Mouse (Mus musculus) cortical plate, adult 2 months (tissue): ENCODE measurements around the gene Cacna2d4. TPM values are rescaled to one million over a fixed set of nuclear protein-coding genes. Genes with fewer than 3 reads are reported as not detected.

ENCODE experiments used
- H3K27ac ChIP-seq: fragments of 200-500 bp; 2 replicates; pipeline ENCODE4 v1.5.1; 2012; ENCODE audit warnings: low read length, control low read depth, inconsistent platforms; ENCODE audit not compliant: insufficient read depth
- H3K4me1 ChIP-seq: fragments of 200-500 bp; 2 replicates; pipeline ENCODE4 v1.6.1; 2011; ENCODE audit warnings: low read length; ENCODE audit not compliant: control insufficient read depth, insufficient read depth
- H3K4me3 ChIP-seq: fragments of 200-500 bp; 2 replicates; pipeline ENCODE4 v1.5.1; 2011; ENCODE audit warnings: mild to moderate bottlenecking, low read length, control low read depth; ENCODE audit not compliant: insufficient read depth
- CTCF ChIP-seq: fragments of 200-500 bp; IDR thresholded peaks from 2 replicates; pipeline ENCODE4 v1.5.1; 2011; ENCODE audit warnings: mild to moderate bottlenecking, control low read depth, low read length; ENCODE audit not compliant: insufficient read depth; ENCODE audit errors: extremely low read depth
- POLR2A ChIP-seq: fragments of 200-500 bp; IDR thresholded peaks from 2 replicates; pipeline ENCODE4 v1.6.1; 2011; ENCODE audit warnings: mild to moderate bottlenecking, low read length, control low read depth; ENCODE audit not compliant: insufficient read depth; ENCODE audit errors: extremely low read depth
- polyA plus RNA-seq: library from polyadenylated mRNA; depleted of rRNA; stranded (reverse); fragments of >200 nt; gene quantifications from 2 replicates; pipeline ENCODE4 v1.2.3, GENCODE M21; 2012; rRNA removed

The Cacna2d4 gene
- polyA plus RNA-seq, 1 experiment: 2.9 TPM

DNA sequence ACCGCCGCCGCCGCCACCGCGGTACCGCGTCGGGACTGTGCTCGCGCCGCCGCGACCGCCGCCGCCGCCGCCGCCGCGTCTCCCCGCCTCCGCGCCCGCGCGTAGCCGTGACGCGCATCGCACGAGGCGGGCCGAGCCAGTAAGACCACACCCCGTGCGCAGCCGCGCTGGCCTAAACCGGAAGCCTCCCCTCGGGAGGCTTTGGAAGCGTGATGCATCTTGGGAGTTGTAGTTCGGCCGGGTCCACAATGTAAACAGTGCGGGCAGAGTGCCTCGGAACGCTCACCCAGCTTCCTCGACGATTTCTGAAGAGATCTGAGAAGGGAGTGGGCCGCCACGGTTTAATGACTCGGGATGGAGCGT is 152.3 kb downstream of the Cacna2d4 start:
- TF ChIP-seq POLR2A: peak; percentile 90
- no peak for TF ChIP-seq CTCF
- peak overlapping the region; percentile 48 for H3K4me3 ChIP-seq
- peaks cover 5% of the 10 kb centered on the region for H3K4me1 ChIP-seq
- H3K27ac ChIP-seq: peak overlapping the region; percentile 22; the same call in 1 of the 2 replicates

DNA sequence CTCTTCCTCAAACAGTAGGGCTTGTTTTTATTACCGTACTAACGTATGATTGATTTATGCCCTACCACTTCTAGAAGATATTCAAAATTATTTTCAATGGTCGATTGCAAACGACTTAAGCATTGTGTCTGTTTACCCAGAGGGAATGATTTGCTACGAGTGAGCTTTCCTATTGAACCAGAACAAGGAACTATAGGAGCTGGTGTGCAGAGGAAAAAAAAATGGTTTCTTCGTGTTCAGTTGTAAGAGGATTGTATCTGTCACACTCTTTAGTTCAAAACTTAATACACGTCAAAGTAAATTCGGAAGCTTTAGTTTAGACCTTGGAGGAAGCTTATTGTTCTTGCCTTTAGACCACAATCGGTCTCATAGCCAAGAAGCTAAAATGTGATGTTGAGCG is 152.8 kb downstream of the Cacna2d4 start:
- TF ChIP-seq POLR2A (no peak), CTCF (no peak)
- Histone ChIP-seq H3K4me3 (peak overlapping the region; percentile 48), H3K27ac (peak overlapping the region; percentile 22; the same call in 1 of the 2 replicates), H3K4me1 (peaks cover 5% of the 10 kb centered on the region)

DNA sequence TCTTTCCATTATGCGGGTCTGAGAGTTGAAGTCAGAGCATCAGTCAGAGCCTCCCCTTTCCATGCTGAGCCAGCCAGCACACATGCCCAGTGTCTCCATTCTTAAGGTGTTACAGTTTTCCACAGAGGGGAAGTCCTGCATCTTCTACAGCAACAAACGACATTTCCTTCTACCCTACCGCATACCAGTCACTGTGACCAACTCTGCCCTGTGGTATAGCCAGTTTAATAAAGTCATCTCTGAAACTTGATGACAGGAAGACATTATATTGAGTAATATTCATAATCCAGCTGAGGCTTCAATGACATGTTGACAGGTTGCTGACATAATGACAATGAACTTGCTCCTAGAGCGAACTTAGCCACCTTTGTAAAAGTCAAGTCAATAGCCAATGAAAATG is 154.4 kb downstream of the Cacna2d4 start:
- Histone ChIP-seq H3K4me1 (peaks cover 5% of the 10 kb centered on the region), H3K4me3 (no peak overlapping the region), H3K27ac (no peak overlapping the region)
- TF ChIP-seq POLR2A (no peak), CTCF (no peak)

DNA sequence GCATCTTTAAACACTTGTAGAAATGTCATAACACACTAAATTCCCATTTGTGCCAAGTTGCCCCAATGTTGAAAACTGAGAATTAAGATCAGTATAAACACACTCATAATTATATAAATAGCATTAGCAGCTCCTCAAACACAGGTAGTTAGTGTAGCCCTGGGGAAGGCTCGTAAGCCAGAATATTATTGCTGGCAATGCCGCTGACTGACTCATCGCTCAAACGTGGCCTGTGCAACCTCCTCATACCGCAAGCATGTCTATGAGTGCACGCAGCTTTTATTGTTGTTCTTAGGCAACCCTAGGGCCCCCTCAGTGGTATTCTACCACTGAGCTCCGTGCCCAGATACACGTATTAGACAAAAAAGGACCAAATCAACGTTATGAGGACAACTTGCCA is 156.5 kb downstream of the Cacna2d4 start:
- H3K4me3 ChIP-seq: no peak overlapping the region
- no peak overlapping the region for H3K27ac ChIP-seq
- TF ChIP-seq POLR2A (no peak), CTCF (no peak)
- H3K4me1 ChIP-seq: no peaks in the 10 kb centered on the region

DNA sequence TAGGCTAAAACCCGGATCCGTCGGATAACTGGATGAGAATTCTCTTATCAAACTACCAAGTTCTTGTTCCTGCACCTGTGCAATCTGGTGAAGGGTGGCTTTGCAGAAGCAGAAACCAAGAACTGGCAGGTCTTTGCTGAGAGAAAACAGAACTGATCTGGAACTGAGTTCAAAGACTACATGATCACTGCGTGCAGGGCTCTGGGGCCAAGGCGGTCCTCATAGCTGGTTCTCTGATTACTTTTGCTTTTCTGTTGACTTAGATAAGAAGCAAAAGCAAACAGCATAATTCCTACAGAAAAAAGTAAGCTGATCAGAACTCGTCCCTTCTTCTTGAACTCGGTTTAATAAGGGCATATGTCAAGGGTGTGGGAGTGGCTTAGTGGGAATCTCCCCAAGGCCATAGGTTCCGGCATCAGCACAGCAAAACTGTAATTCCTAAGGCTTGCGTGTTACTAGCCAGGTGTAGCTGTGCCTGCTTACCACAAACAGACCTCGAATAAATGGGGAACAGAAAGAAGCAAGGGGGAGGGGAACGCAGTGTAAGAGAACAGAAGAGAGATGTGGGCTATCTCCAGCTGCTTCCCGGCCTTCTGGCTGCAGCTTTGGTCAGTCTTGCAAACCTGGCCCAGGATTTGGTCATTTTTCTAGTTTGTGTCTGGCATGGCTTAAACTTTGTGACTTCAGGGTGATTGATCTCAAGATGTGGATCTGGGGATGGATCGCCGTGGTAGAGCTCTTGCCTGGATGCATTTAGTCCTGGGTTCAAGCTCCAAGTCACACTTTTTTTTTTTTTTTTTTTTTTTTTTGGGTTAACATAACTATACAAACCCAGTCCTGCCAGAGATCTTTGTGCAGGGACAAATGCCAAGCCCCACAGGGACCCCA is 159.3 kb downstream of the Cacna2d4 start:
- H3K4me3 ChIP-seq: no peak overlapping the region
- no peaks in the 10 kb centered on the region for H3K4me1 ChIP-seq
- TF ChIP-seq CTCF: no peak
- no peak for TF ChIP-seq POLR2A
- H3K27ac ChIP-seq: no peak overlapping the region

DNA sequence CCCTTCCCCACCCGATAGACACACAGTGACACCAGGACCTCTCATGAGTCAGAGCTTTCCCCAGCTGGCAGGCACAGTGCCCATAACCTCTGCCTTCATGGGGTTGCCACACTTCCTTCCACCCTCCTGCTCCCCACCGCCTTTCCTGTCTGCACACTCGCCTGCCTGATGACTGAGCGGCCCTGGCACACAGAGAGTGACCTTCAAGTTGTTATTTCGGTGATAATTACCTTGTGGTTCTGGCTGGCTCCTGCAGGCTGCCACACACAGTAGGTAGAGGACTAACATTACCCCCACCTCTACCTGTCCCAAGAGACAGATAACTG is 159.9 kb downstream of the Cacna2d4 start:
- Histone ChIP-seq H3K4me3 (no peak overlapping the region), H3K27ac (0 out of 2 replicates have a peak overlapping the region, but pooled peaks have one; percentile 52), H3K4me1 (no peaks in the 10 kb centered on the region)
- TF ChIP-seq CTCF: no peak

DNA sequence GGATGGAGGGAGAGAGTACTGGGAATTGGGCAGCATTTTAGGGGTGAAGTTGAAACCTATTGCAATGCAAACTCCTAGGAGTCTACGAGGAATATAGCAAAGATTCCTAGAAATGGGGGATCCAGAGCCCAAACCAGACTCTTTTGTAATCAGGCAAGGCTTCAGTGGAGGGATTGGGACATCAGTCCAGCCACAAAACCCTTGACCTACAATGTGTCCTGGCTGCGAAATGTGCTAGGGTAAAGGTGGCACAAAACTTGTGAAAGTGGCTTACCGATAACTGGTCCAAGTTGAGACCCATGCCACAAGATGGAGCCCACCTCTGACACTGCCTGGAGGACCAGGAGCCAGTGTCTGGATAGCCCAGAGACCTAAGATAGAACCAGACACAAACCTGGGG is 163.0 kb downstream of the Cacna2d4 start:
- Histone ChIP-seq H3K4me1 (no peaks in the 10 kb centered on the region), H3K4me3 (no peak overlapping the region)
- TF ChIP-seq CTCF: no peak

DNA sequence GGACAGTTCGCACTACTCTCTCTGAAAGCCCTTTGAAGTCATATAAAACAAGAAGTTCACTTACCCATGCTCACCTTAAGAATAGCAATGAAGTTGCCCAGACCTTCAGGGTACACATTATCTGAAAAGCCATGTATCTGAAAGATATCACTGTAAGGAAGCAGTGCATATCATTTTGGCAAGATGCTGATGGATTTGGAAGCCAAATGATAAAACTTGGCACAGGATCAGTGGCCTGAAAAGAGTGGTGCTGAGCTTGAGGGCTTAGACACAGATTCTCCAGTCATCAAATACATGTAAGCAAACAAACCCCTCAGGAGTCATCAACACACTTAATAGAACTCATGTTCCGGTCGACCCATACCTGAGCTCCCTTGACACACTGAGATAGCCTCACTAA is 164.3 kb downstream of the Cacna2d4 start:
- no peak overlapping the region for H3K4me3 ChIP-seq
- H3K4me1 ChIP-seq: no peaks in the 10 kb centered on the region
- no peak for TF ChIP-seq CTCF
- no peak for TF ChIP-seq POLR2A
- no peak overlapping the region for H3K27ac ChIP-seq

More for the DNA sequence above, 163.0 kb downstream of the Cacna2d4 start:
- no peak overlapping the region for H3K27ac ChIP-seq

DNA sequence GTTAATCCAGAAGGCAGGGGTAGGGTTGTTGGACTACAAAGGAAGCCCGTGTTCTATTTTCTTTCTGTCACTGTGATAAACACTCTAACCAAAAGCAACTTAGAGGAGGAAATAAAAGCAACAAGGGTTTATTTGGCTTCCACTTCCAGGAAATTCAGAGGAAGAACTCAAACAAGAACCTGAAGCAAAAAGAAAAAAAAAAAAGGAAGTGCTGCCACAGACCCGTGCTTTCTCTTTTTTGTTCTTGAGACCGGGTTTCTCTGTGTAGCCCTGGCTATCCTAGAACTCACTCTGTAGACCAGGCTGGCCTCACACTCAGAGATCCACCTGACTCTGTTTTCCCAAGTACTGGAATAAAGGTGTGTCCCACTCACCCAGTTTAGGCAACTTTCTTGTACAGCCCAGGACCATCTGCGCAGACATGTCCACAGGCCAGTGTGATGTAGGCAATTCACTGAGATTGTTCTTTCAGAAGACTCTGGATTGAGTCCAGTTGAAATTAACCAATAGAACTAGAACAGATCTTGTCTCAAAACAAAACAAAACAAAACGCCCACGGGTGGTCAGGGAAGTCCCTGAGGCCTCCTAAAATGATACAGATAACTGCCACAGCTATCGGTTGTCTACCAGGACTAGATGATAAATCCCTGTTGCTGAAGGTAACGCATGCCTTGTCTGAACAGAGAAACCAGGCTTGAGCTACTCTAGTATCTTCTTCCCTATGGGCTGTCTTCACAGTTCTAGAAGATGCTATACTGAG is 165.4 kb downstream of the Cacna2d4 start:
- H3K4me1 ChIP-seq: no peaks in the 10 kb centered on the region
- TF ChIP-seq POLR2A: no peak
- TF ChIP-seq CTCF: no peak
- H3K4me3 ChIP-seq: no peak overlapping the region
- no peak overlapping the region for H3K27ac ChIP-seq

Other genes with a start within 250 kb of the Cacna2d4 start
- gene Dcp1b, start 61.3 kb upstream of the Cacna2d4 start, polyA plus RNA-seq: 26.6 and 27.1 TPM in 2 replicates
- gene Cacna1c, start 40.1 kb upstream of the Cacna2d4 start, polyA plus RNA-seq: 15.3 and 15.9 TPM in 2 replicates
- gene Lrtm2, start 94.2 kb downstream of the Cacna2d4 start, polyA plus RNA-seq: 49.9 and 50.2 TPM in 2 replicates
- gene Adipor2, start 181.2 kb downstream of the Cacna2d4 start, polyA plus RNA-seq: 37.7 and 38.0 TPM in 2 replicates
- 29.0 and 29.4 TPM in 2 replicates for gene Fbxl14, start 243.1 kb downstream of the Cacna2d4 start, polyA plus RNA-seq